Mouse (Mus musculus) spleen, adult 2 months (tissue): ENCODE data around the gene Ikzf1.

ENCODE experiments used
- CTCF ChIP-seq: fragments of 200-500 bp; IDR thresholded peaks from 2 replicates; pipeline ENCODE4 v1.5.1; 2011; ENCODE audit warnings: mild to moderate bottlenecking, inconsistent platforms; ENCODE audit not compliant: insufficient read depth, insufficient read length, insufficient replicate concordance; ENCODE audit errors: extremely low read depth
- POLR2A ChIP-seq: fragments of 200-500 bp; IDR thresholded peaks from 2 replicates; pipeline ENCODE4 v1.6.1; 2011; ENCODE audit warnings: low read depth, low read length, inconsistent platforms

GRCm38 (mm10) chr11:11740603-11741002, 55.8 kb downstream of the Ikzf1 start:
- TF ChIP-seq CTCF (no peak), POLR2A (no peak)
